Mouse (Mus musculus) spleen, adult 2 months (tissue): ENCODE measurements around the gene Trpm1.

Experiments used
- CTCF ChIP-seq: fragments of 200-500 bp; IDR thresholded peaks from 2 replicates; pipeline ENCODE4 v1.5.1; 2011; ENCODE audit warnings: mild to moderate bottlenecking, inconsistent platforms; ENCODE audit not compliant: insufficient read depth, insufficient read length, insufficient replicate concordance; ENCODE audit errors: extremely low read depth
- POLR2A ChIP-seq: fragments of 200-500 bp; IDR thresholded peaks from 2 replicates; pipeline ENCODE4 v1.6.1; 2011; ENCODE audit warnings: low read depth, low read length, inconsistent platforms

DNA sequence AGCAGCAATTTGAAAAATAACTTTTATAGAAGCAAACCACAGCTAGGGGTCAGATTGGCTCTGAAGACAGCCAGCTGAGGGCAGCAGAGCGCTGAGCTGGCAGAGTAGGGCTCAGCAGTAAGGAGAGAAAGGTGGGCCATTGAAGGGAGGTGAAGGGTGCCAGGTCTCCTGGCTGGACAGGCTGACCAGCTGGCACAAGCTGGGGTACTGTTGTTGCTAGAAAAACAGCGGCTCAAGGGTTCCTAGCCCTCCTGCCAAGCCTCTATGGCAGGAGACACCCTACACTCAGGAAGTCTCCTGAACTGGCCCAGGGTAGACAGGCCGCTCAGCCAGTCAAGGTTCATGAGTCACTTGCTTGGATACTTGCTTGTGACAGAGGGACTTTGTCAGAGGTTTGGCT is 11.4 kb downstream of the Trpm1 start:
- TF ChIP-seq POLR2A (no peak), CTCF (peak; percentile 61; the same call in 1 of the 2 replicates)
